In the genomic region with DNA sequence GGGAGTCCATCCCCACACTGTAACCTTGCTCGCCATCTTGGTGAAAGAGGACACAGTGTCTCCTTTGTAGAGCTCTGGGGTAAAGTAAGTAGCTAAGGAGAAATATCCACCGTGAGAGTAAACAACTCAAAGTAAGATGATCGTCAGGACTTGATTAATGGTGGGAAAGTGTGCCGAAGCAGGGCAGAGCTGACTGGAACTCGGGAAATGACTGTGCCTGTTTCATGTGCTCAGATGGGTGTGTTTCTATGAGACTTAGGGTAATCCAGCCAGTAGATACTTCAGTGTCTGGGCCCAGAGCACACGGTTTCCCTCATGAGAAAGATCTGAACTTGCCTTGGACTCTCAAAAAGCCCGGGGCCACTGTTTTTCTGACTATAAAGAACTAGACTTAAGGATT, we compare ENCODE assay signal across 19 mouse cellular contexts.
"Had no signal": no experiment of that assay in that cellular context is flagged by ENCODE, and none has a peak within 500 bp of the region (broad histone marks: within the 10 kb centered on the region; RNA-seq: fewer than 3 reads in every experiment).

No protein-coding gene starts in this region.

- H3K27me3 ChIP-seq: neural tube, embryonic 15.5 days had no signal

- H3K4me2 ChIP-seq: lung, embryonic 14.5 days; midbrain, embryonic 12.5 days; neural tube, embryonic 13.5 days; neural tube, embryonic 15.5 days had no signal

- DNase-seq: lung, adult 18-20 months; lung, embryonic 14.5 days; lung, postnatal 10 days; lung, postnatal 4 days; midbrain, embryonic 14.5 days; retina, postnatal 1 day; right cerebral cortex, adult 18-20 months; right cerebral cortex, postnatal 25 days; right cerebral cortex, postnatal 4 days; spleen, adult 18-20 months; thymus, adult 18-20 months; thymus, postnatal 25 days; thymus, postnatal 4 days had no signal

- ATAC-seq: midbrain, embryonic 16.5 days had no signal

- H3K4me3 ChIP-seq: midbrain, embryonic 10.5 days; midbrain, embryonic 12.5 days; myocyte; neural tube, embryonic 13.5 days; neural tube, embryonic 15.5 days had no signal

- H3K9me3 ChIP-seq: midbrain, embryonic 10.5 days; midbrain, embryonic 12.5 days; neural tube, embryonic 13.5 days; neural tube, embryonic 15.5 days had no signal

- H3K36me3 ChIP-seq: midbrain, embryonic 10.5 days; midbrain, embryonic 12.5 days; neural tube, embryonic 13.5 days had no signal

- H3K27ac ChIP-seq: midbrain, embryonic 10.5 days; midbrain, embryonic 12.5 days; neural tube, embryonic 13.5 days; neural tube, embryonic 15.5 days had no signal

- H3K9ac ChIP-seq: lung, embryonic 14.5 days; midbrain, embryonic 12.5 days; neural tube, embryonic 13.5 days; neural tube, embryonic 15.5 days had no signal
